Mouse (Mus musculus): ENCODE results near the gene Rps11. TPM values are rescaled to one million over a fixed set of nuclear protein-coding genes. Genes with fewer than 3 reads are reported as not detected.
"Not testable (repeated sequence)": the region's sequence is repeated elsewhere in the genome, so short reads cannot be mapped to it uniquely, and the experiment has no call there.

The Rps11 gene
- polyA plus RNA-seq, 1 experiment from 2014 or later, result 646 TPM

GRCm38 (mm10) chr7:45156206-45156605 is 32.0 kb upstream of the Rps11 start:
- WGBS (ENCODE audit: insufficient replicate concordance), result 82% methylated on average over 15 of the region's 15 CpGs
- no peaks in the 10 kb centered on the region for H3K27me3 ChIP-seq (ENCODE audit: control insufficient read depth, insufficient read depth, low read depth, low read length)
- H3K36me3 ChIP-seq (ENCODE audit: control insufficient read depth, insufficient read depth), result no peaks in the 10 kb centered on the region
- peaks cover 6% of the 10 kb centered on the region for H3K4me1 ChIP-seq (ENCODE audit: control insufficient read depth, low read depth, low read length)
- H3K9ac ChIP-seq (ENCODE audit: low read depth, low read length), result no peak overlapping the region
- H3K4me3 ChIP-seq (ENCODE audit: low read depth, low read length), result no peak overlapping the region
- H3K4me2 ChIP-seq (ENCODE audit: low read depth, low read length), result no peak overlapping the region
- ATAC-seq (ENCODE audit: low read depth), result no peak
- no peak overlapping the region for H3K27ac ChIP-seq (ENCODE audit: low read length)
- no peaks in the 10 kb centered on the region for H3K9me3 ChIP-seq (replicated peaks; ENCODE audit: control insufficient read depth, low read length)

- no peak overlapping the region for H3K27ac ChIP-seq (ENCODE audit: low read length)
These were observed 31.4 kb upstream of the Rps11 start for GRCm38 (mm10) chr7:45155590-45155989.

GRCm38 (mm10) chr7:45154993-45155514 is 30.8 kb upstream of the Rps11 start:
- peak overlapping the region; percentile 26; the same call in 1 of the 2 replicates for H3K27ac ChIP-seq (ENCODE audit: low read length)
- 0 out of 2 replicates have a peak overlapping the region, but pooled peaks have one; percentile 5 for H3K9ac ChIP-seq (ENCODE audit: low read depth, low read length)
- H3K36me3 ChIP-seq (ENCODE audit: control insufficient read depth, insufficient read depth), result no peaks in the 10 kb centered on the region
- WGBS (ENCODE audit: insufficient replicate concordance), result 62% methylated on average over 12 of the region's 12 CpGs
- H3K27me3 ChIP-seq (ENCODE audit: control insufficient read depth, insufficient read depth, low read depth, low read length), result no peaks in the 10 kb centered on the region
- peak overlapping the region; percentile 76 for H3K4me3 ChIP-seq (ENCODE audit: low read depth, low read length)
- peak overlapping the region; percentile 85 for H3K4me2 ChIP-seq (ENCODE audit: low read depth, low read length)
- H3K9me3 ChIP-seq (replicated peaks; ENCODE audit: control insufficient read depth, low read length), result no peaks in the 10 kb centered on the region
- peaks cover 6% of the 10 kb centered on the region for H3K4me1 ChIP-seq (ENCODE audit: control insufficient read depth, low read depth, low read length)
- ATAC-seq (ENCODE audit: low read depth), result no peak

More at GRCm38 (mm10) chr7:45155590-45155989, 31.4 kb upstream of the Rps11 start:
- WGBS (ENCODE audit: insufficient replicate concordance), result 76% methylated on average over 9 of the region's 9 CpGs
- H3K4me1 ChIP-seq (ENCODE audit: control insufficient read depth, low read depth, low read length), result peaks cover 6% of the 10 kb centered on the region
- H3K27me3 ChIP-seq (ENCODE audit: control insufficient read depth, insufficient read depth, low read depth, low read length), result no peaks in the 10 kb centered on the region
- ATAC-seq (ENCODE audit: low read depth), result no peak
- no peak overlapping the region for H3K4me3 ChIP-seq (ENCODE audit: low read depth, low read length)
- no peak overlapping the region for H3K4me2 ChIP-seq (ENCODE audit: low read depth, low read length)
- no peaks in the 10 kb centered on the region for H3K9me3 ChIP-seq (replicated peaks; ENCODE audit: control insufficient read depth, low read length)
- no peaks in the 10 kb centered on the region for H3K36me3 ChIP-seq (ENCODE audit: control insufficient read depth, insufficient read depth)
- H3K9ac ChIP-seq (ENCODE audit: low read depth, low read length), result no peak overlapping the region

- Histone ChIP-seq H3K4me1 (ENCODE audit: control insufficient read depth, low read depth, low read length) (peaks cover 6% of the 10 kb centered on the region), H3K36me3 (ENCODE audit: control insufficient read depth, insufficient read depth) (no peaks in the 10 kb centered on the region), H3K9ac (ENCODE audit: low read depth, low read length) (peak within 1 kb of the TSS; percentile 84), H3K4me3 (ENCODE audit: low read depth, low read length) (peak within 1 kb of the TSS; percentile 76), H3K9me3 (replicated peaks; ENCODE audit: control insufficient read depth, low read length) (no peaks in the 10 kb centered on the region), H3K4me2 (ENCODE audit: low read depth, low read length) (peak within 1 kb of the TSS; percentile 85), H3K27ac (ENCODE audit: low read length) (peak within 1 kb of the TSS; percentile 94), H3K27me3 (ENCODE audit: control insufficient read depth, insufficient read depth, low read depth, low read length) (no peaks in the 10 kb centered on the region)
- ATAC-seq (ENCODE audit: low read depth), result peak; percentile 95
- 1% methylated on average over 66 of the region's 69 CpGs for WGBS (ENCODE audit: insufficient replicate concordance)
These were observed 30.1 kb upstream of the Rps11 start, which contains the start of the genes Pih1d1 and Aldh16a1 for GRCm38 (mm10) chr7:45154096-45154992. Pih1d1 (plus strand) TSS chr7:45154303. Aldh16a1 (minus strand) TSS chr7:45154584.

GRCm38 (mm10) chr7:45153586-45153985 is 29.3 kb upstream of the Rps11 start:
- Histone ChIP-seq H3K27ac (ENCODE audit: low read length) (peak overlapping the region; percentile 94), H3K36me3 (ENCODE audit: control insufficient read depth, insufficient read depth) (no peaks in the 10 kb centered on the region), H3K4me2 (ENCODE audit: low read depth, low read length) (peak overlapping the region; percentile 85), H3K4me1 (ENCODE audit: control insufficient read depth, low read depth, low read length) (peaks cover 6% of the 10 kb centered on the region), H3K27me3 (ENCODE audit: control insufficient read depth, insufficient read depth, low read depth, low read length) (no peaks in the 10 kb centered on the region), H3K9ac (ENCODE audit: low read depth, low read length) (peak overlapping the region; percentile 84), H3K9me3 (replicated peaks; ENCODE audit: control insufficient read depth, low read length) (no peaks in the 10 kb centered on the region), H3K4me3 (ENCODE audit: low read depth, low read length) (peak overlapping the region; percentile 76)
- WGBS (ENCODE audit: insufficient replicate concordance), result under 1% methylated on average over 5 of the region's 5 CpGs
- ATAC-seq (ENCODE audit: low read depth), result no peak

GRCm38 (mm10) chr7:45153052-45153451 is 28.8 kb upstream of the Rps11 start:
- not testable (repeated sequence) for H3K9me3 ChIP-seq (replicated peaks; ENCODE audit: control insufficient read depth, low read length); H3K4me3 ChIP-seq (ENCODE audit: low read depth, low read length); ATAC-seq (ENCODE audit: low read depth); H3K36me3 ChIP-seq (ENCODE audit: control insufficient read depth, insufficient read depth); H3K9ac ChIP-seq (ENCODE audit: low read depth, low read length); H3K27ac ChIP-seq (ENCODE audit: low read length); H3K4me1 ChIP-seq (ENCODE audit: control insufficient read depth, low read depth, low read length); H3K27me3 ChIP-seq (ENCODE audit: control insufficient read depth, insufficient read depth, low read depth, low read length)
- 0 out of 2 replicates have a peak overlapping the region, but pooled peaks have one; percentile 85 for H3K4me2 ChIP-seq (ENCODE audit: low read depth, low read length)
- WGBS (ENCODE audit: insufficient replicate concordance), result 71% methylated on average over 2 of the region's 2 CpGs

GRCm38 (mm10) chr7:45151303-45151702 is 27.1 kb upstream of the Rps11 start:
- 63% methylated on average over 11 of the region's 11 CpGs for WGBS (ENCODE audit: insufficient replicate concordance)
- ATAC-seq (ENCODE audit: low read depth), result no peak

GRCm38 (mm10) chr7:45150321-45150720 is 26.1 kb upstream of the Rps11 start:
- 64% methylated on average over 4 of the region's 4 CpGs for WGBS (ENCODE audit: insufficient replicate concordance)
- Histone ChIP-seq H3K27me3 (ENCODE audit: control insufficient read depth, insufficient read depth, low read depth, low read length) (no peaks in the 10 kb centered on the region), H3K4me2 (ENCODE audit: low read depth, low read length) (no peak overlapping the region), H3K27ac (ENCODE audit: low read length) (no peak overlapping the region), H3K9me3 (replicated peaks; ENCODE audit: control insufficient read depth, low read length) (no peaks in the 10 kb centered on the region), H3K4me3 (ENCODE audit: low read depth, low read length) (no peak overlapping the region), H3K4me1 (ENCODE audit: control insufficient read depth, low read depth, low read length) (peaks cover 6% of the 10 kb centered on the region), H3K36me3 (ENCODE audit: control insufficient read depth, insufficient read depth) (no peaks in the 10 kb centered on the region), H3K9ac (ENCODE audit: low read depth, low read length) (no peak overlapping the region)
- no peak for ATAC-seq (ENCODE audit: low read depth)

More at GRCm38 (mm10) chr7:45151303-45151702, 27.1 kb upstream of the Rps11 start:
- Histone ChIP-seq H3K9me3 (replicated peaks; ENCODE audit: control insufficient read depth, low read length) (no peaks in the 10 kb centered on the region), H3K9ac (ENCODE audit: low read depth, low read length) (no peak overlapping the region), H3K27me3 (ENCODE audit: control insufficient read depth, insufficient read depth, low read depth, low read length) (no peaks in the 10 kb centered on the region), H3K27ac (ENCODE audit: low read length) (no peak overlapping the region), H3K4me3 (ENCODE audit: low read depth, low read length) (no peak overlapping the region), H3K4me2 (ENCODE audit: low read depth, low read length) (no peak overlapping the region), H3K4me1 (ENCODE audit: control insufficient read depth, low read depth, low read length) (peaks cover 6% of the 10 kb centered on the region), H3K36me3 (ENCODE audit: control insufficient read depth, insufficient read depth) (no peaks in the 10 kb centered on the region)

- H3K27ac ChIP-seq (ENCODE audit: low read length), result no peak overlapping the region
These were observed 25.3 kb upstream of the Rps11 start for GRCm38 (mm10) chr7:45149545-45149944.

More at GRCm38 (mm10) chr7:45149545-45149944, 25.3 kb upstream of the Rps11 start:
- peaks cover under 1% of the 10 kb centered on the region for H3K4me1 ChIP-seq (ENCODE audit: control insufficient read depth, low read depth, low read length)
- no peak for ATAC-seq (ENCODE audit: low read depth)
- no peaks in the 10 kb centered on the region for H3K27me3 ChIP-seq (ENCODE audit: control insufficient read depth, insufficient read depth, low read depth, low read length)
- H3K36me3 ChIP-seq (ENCODE audit: control insufficient read depth, insufficient read depth), result no peaks in the 10 kb centered on the region
- WGBS (ENCODE audit: insufficient replicate concordance), result 75% methylated on average over 6 of the region's 6 CpGs
- no peak overlapping the region for H3K4me2 ChIP-seq (ENCODE audit: low read depth, low read length)
- no peak overlapping the region for H3K4me3 ChIP-seq (ENCODE audit: low read depth, low read length)
- no peaks in the 10 kb centered on the region for H3K9me3 ChIP-seq (replicated peaks; ENCODE audit: control insufficient read depth, low read length)
- H3K9ac ChIP-seq (ENCODE audit: low read depth, low read length), result no peak overlapping the region
